Mouse (Mus musculus) heart, embryonic 13.5 days (tissue): ENCODE measurements around the gene Fbxo42. TPM values are rescaled to one million over a fixed set of nuclear protein-coding genes. Genes with fewer than 3 reads are reported as not detected.

Experiments
- ATAC-seq: fragments of 200-750 bp; cut with Nextera tagmentation; 2 replicates; pipeline ENCODE4 v1.8.0; 2017; ENCODE audit warnings: moderate TSS enrichment; ENCODE audit not compliant: insufficient number of reproducible peaks, low FRiP score, low TSS enrichment; ENCODE audit errors: extremely low read depth
- H3K27ac ChIP-seq: fragments of 300-500 bp; sonication (generic); replicated peaks from 2 replicates; pipeline ENCODE4 v1.5.1; 2015; ENCODE audit warnings: moderate library complexity, mild to moderate bottlenecking, inconsistent platforms
- H3K27me3 ChIP-seq: fragments of 300-500 bp; sonication (generic); replicated peaks from 2 replicates; pipeline ENCODE4 v1.6.1; 2015; ENCODE audit warnings: mild to moderate bottlenecking, inconsistent platforms
- H3K36me3 ChIP-seq: fragments of 300-500 bp; sonication (generic); 2 replicates; pipeline ENCODE4 v1.6.1; 2015; ENCODE audit warnings: mild to moderate bottlenecking, inconsistent platforms
- H3K4me1 ChIP-seq: fragments of 300-500 bp; sonication (generic); 2 replicates; pipeline ENCODE4 v1.6.1; 2015; ENCODE audit warnings: inconsistent platforms
- H3K4me2 ChIP-seq: fragments of 300-500 bp; sonication (generic); 2 replicates; pipeline ENCODE4 v1.6.1; 2015; ENCODE audit warnings: inconsistent platforms, mild to moderate bottlenecking, moderate library complexity
- H3K4me3 ChIP-seq: fragments of 300-500 bp; sonication (generic); 2 replicates; pipeline ENCODE4 v1.5.1; 2015; ENCODE audit warnings: moderate library complexity, mild to moderate bottlenecking, inconsistent platforms
- H3K9ac ChIP-seq: fragments of 300-500 bp; sonication (generic); 2 replicates; pipeline ENCODE4 v1.6.1; 2015; ENCODE audit warnings: inconsistent platforms, mild to moderate bottlenecking, moderate library complexity
- H3K9me3 ChIP-seq: fragments of 300-500 bp; sonication (generic); 2 replicates; pipeline ENCODE4 v1.6.1; 2016; ENCODE audit warnings: inconsistent platforms
- WGBS: fragments of 180-500 bp; shearing (Covaris S2); methylation state at CpG from one replicate; pipeline ENCODE4 v1.1.7; 2015; ENCODE audit warnings: mixed read lengths; 5-methylcytosine and 5-hydroxymethylcytosine counted together
- polyA plus RNA-seq: library from polyadenylated mRNA; unstranded; fragments of >200 nt; fragmentation: Nextera tagmentation; extraction: Ambion mirVana; gene quantifications from 2 replicates; pipeline ENCODE4 v1.2.1, GENCODE M21; 2015

The Fbxo42 gene
- polyA plus RNA-seq, 1 experiment from 2014 or later = 14.2 TPM

DNA sequence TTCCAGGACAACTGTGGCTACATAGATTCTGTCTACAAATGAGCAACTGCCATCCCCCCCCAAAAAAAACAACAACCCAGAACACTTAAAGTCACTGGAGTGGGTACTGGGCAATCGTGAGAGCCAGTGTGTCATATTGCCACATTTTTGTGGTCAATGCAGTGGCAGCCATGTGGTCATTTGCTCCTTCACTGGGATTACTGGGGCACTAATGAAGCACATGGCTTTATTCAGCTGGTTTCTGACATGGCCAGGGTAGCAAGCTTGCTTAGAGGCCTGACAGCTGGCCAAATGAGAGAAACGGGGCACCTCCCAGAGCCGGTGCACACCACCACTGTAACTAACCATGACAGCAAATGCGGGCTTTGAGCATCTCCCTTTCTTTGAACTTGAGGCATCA is 30.8 kb downstream of the Fbxo42 start:
- 83% methylated on average over 4 of the region's 4 CpGs for WGBS
- no peaks in the 10 kb centered on the region for H3K27me3 ChIP-seq

DNA sequence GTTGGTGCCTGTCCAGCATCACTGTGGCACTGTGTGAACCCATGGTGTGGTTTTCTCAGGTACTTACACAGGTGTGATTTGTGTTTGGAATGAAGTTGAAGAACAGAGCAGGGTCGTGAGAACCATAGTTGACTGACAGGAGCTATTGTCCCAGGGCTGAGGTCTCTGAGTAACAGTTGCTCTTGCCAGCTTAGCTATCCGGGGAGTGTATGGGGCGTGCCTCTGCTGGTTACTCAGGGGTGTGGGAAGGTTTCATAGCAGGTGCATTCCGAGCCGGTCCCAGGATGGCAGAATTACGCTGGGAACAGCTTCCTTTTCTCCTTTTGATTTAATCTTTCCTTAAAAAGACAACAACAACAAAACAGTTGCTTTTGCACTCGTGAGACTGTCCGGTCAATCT is 33.1 kb downstream of the Fbxo42 start:
- Histone ChIP-seq H3K4me1 (peaks cover 21% of the 10 kb centered on the region), H3K27me3 (no peaks in the 10 kb centered on the region), H3K27ac (no peak overlapping the region), H3K36me3 (peaks cover 65% of the 10 kb centered on the region), H3K9me3 (no peaks in the 10 kb centered on the region), H3K9ac (no peak overlapping the region), H3K4me3 (no peak overlapping the region), H3K4me2 (no peak overlapping the region)
- WGBS = 89% methylated on average over 8 of the region's 8 CpGs
- no peak for ATAC-seq

More for the DNA sequence above, 30.8 kb downstream of the Fbxo42 start:
- H3K27ac ChIP-seq = no peak overlapping the region
- no peak overlapping the region for H3K4me3 ChIP-seq
- no peak overlapping the region for H3K4me2 ChIP-seq
- H3K4me1 ChIP-seq = peaks cover 18% of the 10 kb centered on the region
- ATAC-seq = no peak
- no peaks in the 10 kb centered on the region for H3K9me3 ChIP-seq
- no peak overlapping the region for H3K9ac ChIP-seq
- H3K36me3 ChIP-seq = peaks cover 66% of the 10 kb centered on the region

DNA sequence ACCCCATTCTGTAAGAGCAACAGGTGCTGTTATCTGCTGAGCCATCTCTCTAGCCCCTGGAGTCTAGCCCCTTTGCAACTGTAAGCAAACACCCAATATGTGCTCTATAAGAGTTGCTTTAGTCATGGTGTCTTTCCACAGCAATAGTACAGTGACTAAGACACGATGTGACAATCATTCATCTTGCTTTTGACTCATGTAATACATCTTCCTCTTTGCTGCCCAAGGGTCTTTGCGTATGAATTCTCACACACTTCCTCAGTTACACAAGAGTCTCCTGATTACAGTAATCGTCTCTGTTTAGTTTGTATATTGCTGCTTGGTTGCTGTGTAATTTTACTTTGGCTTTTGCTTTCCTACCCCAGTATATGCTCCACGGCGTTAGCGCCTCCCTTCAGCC is 34.3 kb downstream of the Fbxo42 start:
- Histone ChIP-seq H3K36me3 (peaks cover 60% of the 10 kb centered on the region), H3K27ac (no peak overlapping the region), H3K4me2 (no peak overlapping the region), H3K9me3 (no peaks in the 10 kb centered on the region), H3K4me1 (peaks cover 21% of the 10 kb centered on the region), H3K9ac (no peak overlapping the region), H3K4me3 (no peak overlapping the region), H3K27me3 (no peaks in the 10 kb centered on the region)
- 94% methylated on average over 6 of the region's 6 CpGs for WGBS
- no peak for ATAC-seq

DNA sequence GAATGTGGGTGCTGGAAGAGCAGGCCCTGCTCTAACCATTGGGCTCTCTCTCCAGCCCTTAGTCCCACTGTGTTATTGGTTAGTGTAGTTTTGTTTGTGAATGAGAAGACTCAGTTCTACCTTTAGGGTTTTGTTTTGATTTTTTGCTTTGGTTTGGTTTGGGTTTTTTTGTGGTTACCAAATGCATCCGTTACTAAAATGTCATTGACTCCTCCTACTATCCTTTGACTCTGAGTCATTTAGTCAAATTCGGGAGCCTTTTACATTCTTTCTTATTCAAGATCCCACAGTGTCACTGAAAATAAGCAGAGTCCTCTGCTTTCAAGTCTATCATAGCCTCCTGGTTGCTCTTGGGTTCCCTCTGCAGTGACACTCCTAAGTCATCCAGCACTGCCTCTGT is 36.2 kb downstream of the Fbxo42 start:
- WGBS = 86% methylated on average over 2 of the region's 2 CpGs

DNA sequence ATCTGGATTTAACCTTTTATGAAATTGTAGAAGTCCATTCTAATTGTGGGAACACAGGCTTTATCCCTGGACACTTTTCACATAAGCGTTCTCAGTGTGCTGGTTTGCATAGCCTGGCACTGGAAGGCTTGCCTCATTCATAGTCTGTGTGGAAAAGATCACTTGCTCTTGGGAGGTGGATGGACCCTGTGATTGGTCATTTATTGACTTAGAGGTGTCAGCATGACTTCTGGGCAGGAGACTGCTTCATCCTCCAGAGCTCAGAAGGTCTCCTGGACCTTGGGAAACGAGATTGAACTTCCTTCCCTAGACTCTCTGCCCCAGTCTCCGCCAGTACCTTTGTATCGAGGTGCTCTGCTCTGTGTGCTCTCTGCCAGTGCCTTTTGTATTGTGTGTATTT is 36.7 kb downstream of the Fbxo42 start:
- Histone ChIP-seq H3K4me1 (peaks cover 24% of the 10 kb centered on the region), H3K9ac (no peak overlapping the region), H3K4me3 (no peak overlapping the region), H3K27me3 (no peaks in the 10 kb centered on the region), H3K27ac (no peak overlapping the region), H3K4me2 (no peak overlapping the region), H3K36me3 (peaks cover 51% of the 10 kb centered on the region), H3K9me3 (no peaks in the 10 kb centered on the region)
- no peak for ATAC-seq
- WGBS = 89% methylated on average over 4 of the region's 4 CpGs

More for the DNA sequence above, 36.2 kb downstream of the Fbxo42 start:
- no peak overlapping the region for H3K4me3 ChIP-seq
- no peaks in the 10 kb centered on the region for H3K27me3 ChIP-seq
- ATAC-seq = no peak
- peaks cover 24% of the 10 kb centered on the region for H3K4me1 ChIP-seq
- peaks cover 49% of the 10 kb centered on the region for H3K36me3 ChIP-seq
- no peak overlapping the region for H3K4me2 ChIP-seq
- no peak overlapping the region for H3K27ac ChIP-seq
- H3K9me3 ChIP-seq = no peaks in the 10 kb centered on the region
- no peak overlapping the region for H3K9ac ChIP-seq

DNA sequence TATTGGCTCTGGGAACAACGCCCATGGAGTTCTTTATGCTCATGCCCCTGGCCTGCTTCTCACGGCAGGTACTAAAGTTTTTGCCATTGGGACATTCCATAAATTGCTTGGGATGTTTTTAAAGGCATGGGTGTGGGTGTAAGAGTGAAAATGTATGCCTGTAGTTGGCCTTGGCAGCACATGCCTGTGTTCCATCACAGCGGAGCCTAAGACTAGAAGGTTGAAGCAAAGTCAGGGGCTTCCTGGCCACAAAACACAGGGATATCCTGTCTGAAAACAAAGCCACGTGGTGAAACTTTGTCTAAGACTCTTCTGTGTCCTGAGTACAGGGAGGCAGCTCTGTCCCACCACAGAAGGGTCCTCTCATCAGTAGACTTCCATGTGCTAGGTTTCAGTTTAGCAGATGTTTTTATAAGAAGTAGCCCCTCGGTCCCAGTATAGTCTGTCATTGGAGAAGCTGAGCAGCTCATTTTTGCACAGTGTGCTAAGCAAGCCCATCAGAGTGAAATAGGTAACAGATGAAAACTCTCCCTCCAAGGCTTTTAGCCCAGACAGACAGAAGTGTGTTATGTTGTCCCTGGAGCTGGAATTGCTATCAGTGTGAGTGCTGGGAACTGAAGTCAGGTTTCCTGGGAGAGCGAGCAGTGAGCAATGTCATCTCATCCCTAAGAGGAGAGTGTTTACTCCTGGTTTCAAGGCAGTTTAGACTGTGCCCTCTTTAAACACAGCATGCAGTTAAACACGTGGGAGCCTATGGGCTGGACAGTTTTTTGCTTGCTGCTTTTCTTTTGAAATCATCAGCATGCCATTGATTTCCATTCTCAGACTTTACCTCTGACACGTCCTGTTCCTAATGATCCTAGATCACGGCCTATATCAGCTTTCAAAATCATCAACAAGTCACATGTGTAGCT is 39.5 kb downstream of the Fbxo42 start:
- Histone ChIP-seq H3K27ac (peak overlapping the region; percentile 56), H3K36me3 (peaks cover 50% of the 10 kb centered on the region), H3K9me3 (no peaks in the 10 kb centered on the region), H3K4me1 (peaks cover 24% of the 10 kb centered on the region), H3K27me3 (no peaks in the 10 kb centered on the region), H3K4me3 (no peak overlapping the region), H3K9ac (peak overlapping the region; percentile 24; the same call in 1 of the 2 replicates), H3K4me2 (no peak overlapping the region)
- ATAC-seq = no peak
- WGBS = 66% methylated on average over 9 of the region's 9 CpGs

DNA sequence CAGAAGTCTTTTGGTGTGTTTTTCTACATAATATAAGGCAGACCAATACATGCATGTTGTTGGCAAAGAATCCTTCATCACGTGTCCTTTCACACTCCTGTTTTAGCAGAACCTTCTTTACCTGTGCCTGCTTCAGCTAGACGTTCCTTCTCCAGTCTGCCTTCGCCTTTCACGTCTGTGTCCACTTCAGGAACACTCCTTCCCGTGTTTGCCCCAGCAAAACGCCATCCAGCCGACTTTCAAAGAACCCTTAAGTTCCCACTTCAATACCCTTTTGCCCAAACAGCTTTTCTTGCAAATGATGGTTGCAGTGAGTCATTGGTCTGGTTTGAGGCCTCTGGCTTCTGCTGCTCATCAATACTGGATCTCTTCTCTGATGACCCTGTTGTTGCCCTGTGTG is 43.6 kb downstream of the Fbxo42 start:
- Histone ChIP-seq H3K9ac (no peak overlapping the region), H3K27ac (no peak overlapping the region), H3K36me3 (peaks cover 67% of the 10 kb centered on the region), H3K9me3 (no peaks in the 10 kb centered on the region), H3K4me2 (no peak overlapping the region), H3K27me3 (no peaks in the 10 kb centered on the region), H3K4me3 (no peak overlapping the region), H3K4me1 (peaks cover 13% of the 10 kb centered on the region)
- ATAC-seq = no peak
- WGBS = 88% methylated on average over 7 of the region's 7 CpGs

DNA sequence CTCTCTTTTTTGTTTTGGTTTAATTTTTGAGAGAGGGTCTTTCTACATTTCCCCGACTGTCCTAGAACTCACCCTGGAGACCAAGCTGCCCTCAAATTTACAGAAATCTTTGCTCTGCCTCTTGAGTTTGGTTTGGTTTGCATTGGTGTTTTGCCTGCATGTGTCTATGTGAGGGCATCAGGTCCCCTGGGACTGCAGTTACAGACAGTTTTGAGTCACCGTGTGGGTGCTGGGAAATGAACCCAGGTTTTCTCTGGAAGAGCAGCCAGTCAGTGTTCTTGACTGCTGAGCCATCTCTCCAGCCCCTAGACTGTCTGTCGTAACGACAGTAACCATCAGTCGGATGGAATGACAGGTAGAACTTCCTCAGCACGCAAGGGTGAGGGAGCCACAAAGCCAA is 46.8 kb downstream of the Fbxo42 start:
- peaks cover 95% of the 10 kb centered on the region for H3K36me3 ChIP-seq
- no peaks in the 10 kb centered on the region for H3K9me3 ChIP-seq
- no peak overlapping the region for H3K9ac ChIP-seq
- H3K4me2 ChIP-seq = no peak overlapping the region
- H3K27me3 ChIP-seq = no peaks in the 10 kb centered on the region
- 84% methylated on average over 6 of the region's 6 CpGs for WGBS
- H3K4me3 ChIP-seq = no peak overlapping the region
- no peak for ATAC-seq
- H3K27ac ChIP-seq = no peak overlapping the region
- no peaks in the 10 kb centered on the region for H3K4me1 ChIP-seq

DNA sequence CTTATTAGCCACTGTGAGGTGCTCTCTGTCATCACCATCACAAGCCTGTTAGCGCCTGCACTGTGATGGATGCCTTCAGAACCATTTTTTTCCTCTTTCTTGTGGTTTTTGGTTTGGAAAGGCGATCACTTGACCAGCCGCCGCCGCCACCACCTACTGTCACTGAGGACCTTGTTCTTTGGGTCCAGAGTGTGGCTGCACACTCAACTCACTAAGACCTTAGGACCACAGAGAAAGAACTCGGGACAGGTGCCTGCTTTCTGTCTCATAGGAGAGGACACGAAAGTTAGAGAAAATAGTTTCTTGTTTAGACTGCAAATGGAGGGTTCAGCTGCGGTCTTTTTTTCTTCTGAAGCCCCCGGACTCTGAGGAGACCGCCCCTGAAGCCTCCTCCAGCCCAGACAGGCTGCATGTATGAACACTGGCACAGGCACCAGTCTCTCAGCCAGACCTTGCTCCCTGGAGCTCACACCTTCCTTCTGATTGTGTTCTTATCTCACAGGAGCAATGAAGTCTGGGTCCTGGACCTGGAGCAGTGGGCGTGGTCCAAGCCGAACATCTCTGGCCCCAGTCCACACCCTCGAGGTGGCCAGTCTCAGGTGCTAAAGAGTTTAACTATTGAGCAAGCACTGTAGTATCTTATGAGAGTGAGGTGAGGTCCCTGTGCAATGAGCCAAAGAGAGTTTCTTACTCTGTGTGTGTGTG is 49.4 kb downstream of the Fbxo42 start:
- no peak overlapping the region for H3K4me2 ChIP-seq
- H3K27ac ChIP-seq = no peak overlapping the region
- no peak overlapping the region for H3K9ac ChIP-seq
- H3K4me1 ChIP-seq = peaks cover 10% of the 10 kb centered on the region; the same call in 1 of the 2 replicates
- WGBS = 90% methylated on average over 13 of the region's 13 CpGs
- H3K4me3 ChIP-seq = no peak overlapping the region
- H3K9me3 ChIP-seq = no peaks in the 10 kb centered on the region
- H3K36me3 ChIP-seq = peaks cover 97% of the 10 kb centered on the region
- H3K27me3 ChIP-seq = no peaks in the 10 kb centered on the region
- ATAC-seq = no peak

DNA sequence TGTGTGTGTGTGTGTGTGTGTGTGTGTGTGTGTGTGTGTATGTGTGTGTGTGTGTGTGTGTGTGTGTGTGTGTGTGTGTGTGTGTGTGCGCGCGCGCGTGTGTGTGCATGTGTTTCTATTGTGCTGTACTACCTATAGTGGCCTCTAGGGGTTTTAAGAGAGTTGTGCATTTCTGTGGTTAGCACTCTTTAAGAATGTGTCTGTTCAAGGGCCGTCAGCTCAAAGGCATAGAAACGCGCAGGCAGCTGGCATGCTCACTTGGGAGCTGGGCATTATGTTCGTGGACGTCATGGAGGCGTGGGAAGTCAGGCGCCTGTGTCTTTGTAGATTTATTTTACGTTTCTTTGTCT is 49.9 kb downstream of the Fbxo42 start:
- no peak overlapping the region for H3K4me2 ChIP-seq
- 96% methylated on average over 8 of the region's 13 CpGs for WGBS
- H3K36me3 ChIP-seq = peaks cover 97% of the 10 kb centered on the region
- peaks cover 12% of the 10 kb centered on the region; the same call in 1 of the 2 replicates for H3K4me1 ChIP-seq
- H3K27me3 ChIP-seq = no peaks in the 10 kb centered on the region
- ATAC-seq = no peak
- H3K9ac ChIP-seq = no peak overlapping the region
- H3K27ac ChIP-seq = no peak overlapping the region
- H3K9me3 ChIP-seq = no peaks in the 10 kb centered on the region
- H3K4me3 ChIP-seq = no peak overlapping the region

DNA sequence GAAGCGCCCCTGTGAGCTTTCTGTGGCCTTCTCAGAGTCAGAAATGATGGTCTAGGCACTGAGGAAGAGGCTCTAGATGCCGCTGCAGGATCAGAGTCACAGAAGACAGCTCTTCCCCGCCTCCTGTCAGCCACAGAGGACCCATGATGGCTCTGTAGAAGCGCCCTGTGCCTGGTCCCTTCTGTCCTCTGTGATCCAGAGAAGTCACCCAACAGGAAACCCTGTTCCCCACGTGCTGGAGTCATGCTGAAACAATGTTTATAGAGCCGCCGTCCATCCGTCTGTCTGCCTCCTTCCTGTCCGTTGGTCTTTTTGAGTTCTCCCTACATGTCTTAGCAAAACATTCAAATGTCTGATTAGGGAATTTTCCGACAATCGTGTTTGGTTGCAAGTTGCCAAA is 53.2 kb downstream of the Fbxo42 start:
- Histone ChIP-seq H3K9me3 (no peaks in the 10 kb centered on the region), H3K36me3 (peaks cover 76% of the 10 kb centered on the region), H3K27ac (peak overlapping the region; percentile 16), H3K9ac (no peak overlapping the region), H3K4me3 (no peak overlapping the region), H3K4me2 (no peak overlapping the region), H3K27me3 (no peaks in the 10 kb centered on the region), H3K4me1 (peaks cover 19% of the 10 kb centered on the region)
- ATAC-seq = no peak
- 66% methylated on average over 11 of the region's 11 CpGs for WGBS
